Mouse (Mus musculus) urinary bladder, postnatal 0 days (tissue): ENCODE data around the gene Jpt2. TPM values are rescaled to one million over a fixed set of nuclear protein-coding genes. Genes with fewer than 3 reads are reported as not detected.

ENCODE experiments used
- polyA plus RNA-seq: library from polyadenylated mRNA; unstranded; fragments of >200 nt; fragmentation: Nextera tagmentation; extraction: Ambion mirVana; gene quantifications from 2 replicates; pipeline ENCODE4 v1.2.1, GENCODE M21; 2015

Jpt2 gene
- 51.5 and 66.2 TPM in 2 replicates for polyA plus RNA-seq

DNA sequence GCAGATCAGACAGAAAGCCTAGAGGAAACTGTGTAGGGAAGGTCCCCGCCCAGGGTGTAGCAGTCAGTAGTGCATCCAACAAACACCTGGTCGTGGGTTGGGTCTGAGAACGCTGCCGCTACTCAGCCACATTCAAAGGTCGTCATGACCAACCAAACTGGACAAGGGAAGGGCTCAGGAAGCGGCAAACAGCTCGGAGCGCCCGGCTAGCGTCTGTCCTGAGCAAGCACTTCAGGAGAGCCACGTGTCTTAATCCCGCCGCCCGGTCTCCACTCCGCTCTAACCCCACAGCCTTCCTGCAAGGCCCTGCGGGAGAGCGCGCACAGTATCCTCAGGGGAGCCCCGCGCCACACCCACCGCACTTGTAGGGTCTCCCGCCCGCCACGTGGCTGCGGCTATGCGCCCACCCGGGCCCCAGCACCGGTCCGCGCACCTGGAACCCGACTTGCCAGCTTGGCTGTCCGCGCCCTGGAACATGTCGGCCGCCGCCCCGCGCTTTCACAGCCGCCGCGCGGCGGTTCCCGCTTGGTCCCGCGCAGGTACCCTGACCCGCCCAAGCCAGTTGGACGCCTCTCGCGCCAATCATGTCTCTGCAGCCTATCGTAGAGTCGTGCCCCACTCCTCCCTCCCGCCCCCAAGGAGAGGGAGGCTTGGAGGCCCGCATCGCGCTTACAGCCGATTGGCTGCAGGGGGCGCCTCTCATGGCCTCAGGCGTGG, at the start of gene Jpt2:
Gene Jpt2 (minus strand): TSS at position 555 of the 717 bp plus-strand sequence.

DNA sequence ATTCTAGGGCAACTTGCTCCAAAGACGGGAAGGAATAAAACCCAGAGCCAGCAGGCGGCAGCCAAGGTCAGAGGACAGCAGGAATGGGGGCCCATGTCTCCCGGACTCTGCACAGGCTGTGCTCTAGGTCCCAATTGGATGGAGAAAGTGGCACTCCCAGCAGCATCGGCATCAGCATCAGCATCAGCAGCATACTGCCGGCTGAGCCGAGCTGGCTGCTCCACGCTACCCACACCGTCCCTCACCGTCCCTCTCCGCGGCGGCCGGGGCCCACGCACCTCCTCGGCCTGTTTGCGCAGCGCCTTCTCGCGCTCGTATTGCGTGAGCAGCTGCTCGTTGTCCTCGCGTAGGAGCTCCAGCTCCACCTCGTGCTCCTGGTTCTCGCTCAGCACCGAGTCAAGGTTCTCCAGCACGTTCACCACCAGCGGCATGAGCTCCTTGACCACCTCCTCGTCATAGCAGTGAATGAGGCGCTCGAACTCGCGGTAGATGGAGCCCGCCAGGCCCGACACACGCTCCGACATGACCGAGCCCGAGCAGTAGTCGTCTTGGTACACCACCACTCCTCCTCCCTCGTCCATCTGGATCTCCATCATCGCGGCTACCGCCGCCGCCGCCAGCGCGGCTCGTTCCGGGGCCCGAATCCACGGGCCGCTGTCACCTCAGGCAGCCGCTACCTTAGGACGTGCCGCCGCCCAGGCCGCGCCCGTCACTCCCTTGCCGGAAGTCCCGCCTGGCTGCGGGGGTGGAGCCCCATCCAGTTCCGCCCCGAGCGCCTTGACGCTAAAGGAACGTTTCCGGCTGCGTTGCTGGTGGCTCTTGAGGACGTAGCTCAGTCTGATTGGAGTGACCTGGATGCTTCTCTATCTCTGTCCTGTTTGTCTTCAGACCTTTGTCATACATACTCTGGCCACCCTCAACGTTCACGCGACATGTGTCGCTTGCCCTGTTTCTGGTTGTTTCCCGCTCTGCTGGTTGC, 23.9 kb downstream of the Jpt2 start, which contains the start of gene Mapk8ip3:
Gene Mapk8ip3 (minus strand): TSS at position 719 of the 979 bp plus-strand sequence.

DNA sequence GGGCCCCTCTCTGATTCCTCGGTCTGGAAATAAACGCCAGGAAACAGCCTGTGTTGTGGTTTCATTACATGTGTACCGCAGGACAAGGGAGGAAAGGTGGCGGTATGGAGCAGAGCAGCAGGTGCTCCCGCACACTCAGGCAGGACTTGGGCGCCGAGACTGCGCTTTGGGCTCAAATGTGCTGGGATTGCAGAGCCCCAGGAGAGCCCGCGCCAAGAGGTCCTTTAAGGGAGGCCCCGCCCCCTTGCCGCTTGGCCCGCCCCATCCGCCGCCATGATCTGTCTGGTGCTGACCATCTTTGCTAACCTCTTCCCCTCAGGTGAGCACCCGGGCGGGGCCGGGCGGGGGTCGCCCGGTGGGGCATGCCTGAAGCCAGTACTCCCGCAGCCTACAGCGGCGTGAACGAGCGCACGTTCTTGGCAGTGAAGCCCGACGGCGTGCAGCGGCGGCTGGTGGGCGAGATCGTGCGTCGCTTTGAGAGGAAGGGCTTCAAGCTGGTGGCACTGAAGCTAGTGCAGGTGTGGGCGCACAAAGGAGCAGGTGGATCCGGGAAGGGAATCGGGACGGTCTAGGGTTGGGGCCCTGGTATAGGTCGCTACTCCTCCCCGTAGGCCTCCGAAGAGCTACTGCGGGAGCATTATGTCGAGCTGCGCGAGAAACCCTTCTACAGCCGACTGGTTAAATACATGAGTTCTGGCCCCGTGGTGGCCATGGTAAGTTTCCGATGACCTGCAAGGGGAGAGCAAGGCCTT, 64.1 kb downstream of the Jpt2 start, which contains the start of gene Nme3:
Gene Nme3 (plus strand): TSS at position 260 of the 752 bp plus-strand sequence.

DNA sequence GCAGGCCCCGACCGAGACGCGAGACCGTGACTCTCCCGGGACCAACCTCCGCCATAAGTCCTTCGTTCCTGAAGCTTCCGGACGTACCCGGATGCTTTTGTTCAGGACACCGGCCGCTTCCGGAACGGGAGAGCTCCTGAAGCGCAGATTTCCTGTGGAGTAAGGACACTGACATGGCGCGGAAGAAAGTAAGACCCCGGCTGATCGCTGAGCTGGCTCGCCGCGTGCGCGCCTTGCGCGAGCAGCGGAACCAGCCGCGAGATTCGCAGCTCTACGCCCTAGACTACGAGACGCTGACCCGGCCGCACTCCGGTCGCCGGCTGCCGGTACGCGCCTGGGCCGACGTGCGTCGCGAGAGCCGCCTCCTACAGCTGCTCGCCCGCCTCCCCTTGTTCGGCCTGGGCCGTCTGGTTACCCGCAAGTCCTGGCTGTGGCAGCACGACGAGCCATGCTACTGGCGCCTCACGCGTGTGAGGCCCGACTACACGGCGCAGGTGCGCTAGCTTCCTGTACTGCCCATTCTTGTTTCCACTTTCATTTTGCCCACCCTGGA, 65.4 kb downstream of the Jpt2 start, which contains the start of the genes Eme2 and Mrps34:
Gene Eme2 (minus strand): TSS at position 93 of the 553 bp plus-strand sequence.
Gene Mrps34 (plus strand): TSS at position 122 of the 553 bp plus-strand sequence.

Other genes starting within 250 kb of the Jpt2 start
- gene Rnf151, start 242.6 kb downstream of the Jpt2 start, polyA plus RNA-seq, result 0.24 TPM in 1 of 2 replicates, not detected in the other
- 1,136 and 1,298 TPM in 2 replicates for gene Rps2, start 242.6 kb downstream of the Jpt2 start, polyA plus RNA-seq
- gene Ndufb10, start 236.2 kb downstream of the Jpt2 start, polyA plus RNA-seq, result 218 and 232 TPM in 2 replicates
- 0.16 and 0.19 TPM in 2 replicates for gene Rpl3l, start 232.9 kb downstream of the Jpt2 start, polyA plus RNA-seq
- 203 and 213 TPM in 2 replicates for gene Msrb1, start 224.0 kb downstream of the Jpt2 start, polyA plus RNA-seq
- 0.25 and 0.64 TPM in 2 replicates for gene Hs3st6, start 207.7 kb downstream of the Jpt2 start, polyA plus RNA-seq
- gene Meiob, start 156.4 kb downstream of the Jpt2 start, polyA plus RNA-seq, result 0.10 TPM in 1 of 2 replicates, not detected in the other
- gene Hagh, start 120.5 kb downstream of the Jpt2 start, polyA plus RNA-seq, result 44.1 and 47.3 TPM in 2 replicates
- gene Fahd1, start 110.3 kb downstream of the Jpt2 start, polyA plus RNA-seq, result 16.1 and 17.5 TPM in 2 replicates
- 0.07 TPM in 1 of 2 replicates, not detected in the other for gene Igfals, start 94.7 kb downstream of the Jpt2 start, polyA plus RNA-seq
- gene Nubp2, start 74.3 kb downstream of the Jpt2 start, polyA plus RNA-seq, result 31.8 and 37.9 TPM in 2 replicates
- 27.7 and 30.1 TPM in 2 replicates for gene Spsb3, start 74.0 kb downstream of the Jpt2 start, polyA plus RNA-seq
- gene Eme2, start 65.6 kb downstream of the Jpt2 start, polyA plus RNA-seq, result 18.3 and 18.8 TPM in 2 replicates
- 83.6 and 88.7 TPM in 2 replicates for gene Mrps34, start 65.6 kb downstream of the Jpt2 start, polyA plus RNA-seq
- 35.4 and 36.2 TPM in 2 replicates for gene Nme3, start 64.2 kb downstream of the Jpt2 start, polyA plus RNA-seq
- 12.1 and 13.1 TPM in 2 replicates for gene Mapk8ip3, start 23.7 kb downstream of the Jpt2 start, polyA plus RNA-seq
- gene Cramp1l, start 55.1 kb upstream of the Jpt2 start, polyA plus RNA-seq, result 2.8 and 3.1 TPM in 2 replicates
- gene Ift140, start 55.4 kb upstream of the Jpt2 start, polyA plus RNA-seq, result 5.4 and 6.0 TPM in 2 replicates
- 21.2 and 24.3 TPM in 2 replicates for gene Tmem204, start 122.9 kb upstream of the Jpt2 start, polyA plus RNA-seq
- 17.5 and 20.7 TPM in 2 replicates for gene Telo2, start 155.3 kb upstream of the Jpt2 start, polyA plus RNA-seq
- not detected in 2 replicates for gene Ptx4, start 160.1 kb upstream of the Jpt2 start, polyA plus RNA-seq
- gene Clcn7, start 172.7 kb upstream of the Jpt2 start, polyA plus RNA-seq, result 15.0 and 15.7 TPM in 2 replicates
- 0.16 TPM in 1 of 2 replicates, not detected in the other for gene Ccdc154, start 201.8 kb upstream of the Jpt2 start, polyA plus RNA-seq
- gene Gm38655, start 214.8 kb upstream of the Jpt2 start, polyA plus RNA-seq, result not detected in 2 replicates
- gene BC003965, start 223.9 kb upstream of the Jpt2 start, polyA plus RNA-seq, result 20.4 and 21.7 TPM in 2 replicates
- gene Unkl, start 227.7 kb upstream of the Jpt2 start, polyA plus RNA-seq, result 3.7 and 3.9 TPM in 2 replicates